Mouse (Mus musculus) CH12.LX (cell line): ENCODE measurements at regions not wholly inside any gene's neighbourhood (a gene's known extent, or its start where the extent isn't known, plus 50 kb on each side); places are given as distances from the start of the nearest gene placed in this dataset.

Source experiments
- DNase-seq: peaks from one replicate; pipeline ENCODE4 v3.0.0-alpha.2; 2013; ENCODE audit errors: extremely low read depth
- H3K27ac ChIP-seq: 2 replicates; pipeline ENCODE4 v1.5.1; 2012; ENCODE audit warnings: low read depth, mild to moderate bottlenecking, control low read depth, moderate library complexity; ENCODE audit not compliant: insufficient read depth
- H3K27me3 ChIP-seq: replicated peaks from 2 replicates; pipeline ENCODE3; 2012; ENCODE audit warnings: inconsistent platforms
- H3K36me3 ChIP-seq, 2 experiments: replicated peaks in 1 of 2; 2 replicates each; pipeline versions ENCODE3 to v1.6.1; 2012; ENCODE audit warnings: inconsistent platforms in 1 of 2, low read length in 1 of 2, mild to moderate bottlenecking in 1 of 2, mixed read lengths in 1 of 2, moderate library complexity in 1 of 2; ENCODE audit not compliant: control insufficient read depth in 1 of 2, insufficient read depth in 1 of 2
- H3K4me1 ChIP-seq, 2 experiments: 2 replicates each; pipeline ENCODE4 v1.6.1; 2012; ENCODE audit warnings: inconsistent platforms in 1 of 2, moderate library complexity in 1 of 2; ENCODE audit not compliant: insufficient read depth in 2 of 2, control insufficient read depth in 1 of 2
- H3K4me2 ChIP-seq: 2 replicates; pipeline ENCODE4 v1.6.1; 2012; ENCODE audit warnings: low read depth, mild to moderate bottlenecking, control low read depth; ENCODE audit not compliant: poor library complexity, insufficient read depth, severe bottlenecking
- H3K4me3 ChIP-seq, 3 experiments: fragments of 150-350 bp in 1 of 3; sonication (generic) in 1 of 3; replicated peaks in 1 of 3; 2 replicates each; pipeline versions ENCODE3 to v1.5.1; 2011 to 2012; ENCODE audit warnings: low read depth in 2 of 3, low read length in 2 of 3, mild to moderate bottlenecking in 2 of 3, moderate library complexity in 2 of 3, control low read depth in 1 of 3, improper control_type of control experiment in 1 of 3, inconsistent platforms in 1 of 3, mixed read lengths in 1 of 3; ENCODE audit not compliant: poor library complexity in 1 of 3
- H3K79me2 ChIP-seq: replicated peaks from 2 replicates; pipeline ENCODE4 v1.6.1; 2012; ENCODE audit warnings: mild to moderate bottlenecking, moderate library complexity; ENCODE audit not compliant: control insufficient read depth, poor library complexity, insufficient read depth, severe bottlenecking; ENCODE audit errors: extremely low read depth
- H3K9ac ChIP-seq: 2 replicates; pipeline ENCODE4 v1.6.1; 2012; ENCODE audit warnings: low read depth, mild to moderate bottlenecking, control low read depth, moderate library complexity; ENCODE audit not compliant: insufficient read depth
- H3K9me3 ChIP-seq: replicated peaks from 2 replicates; pipeline ENCODE3; 2012; ENCODE audit warnings: low read length, inconsistent platforms, mixed read lengths
- BHLHE40 ChIP-seq: IDR thresholded peaks from 2 replicates; pipeline ENCODE4 v1.6.1; 2011; ENCODE audit warnings: mild to moderate bottlenecking, low read depth, low read length, improper control_type of control experiment
- HCFC1 ChIP-seq: IDR thresholded peaks from 2 replicates; pipeline ENCODE4 v1.6.1; 2012; ENCODE audit warnings: low read depth, mild to moderate bottlenecking, inconsistent platforms, low read length, improper control_type of control experiment
- JUN ChIP-seq: IDR thresholded peaks from 2 replicates; pipeline ENCODE4 v1.6.1; 2011; ENCODE audit warnings: low read depth, mild to moderate bottlenecking, low read length, improper control_type of control experiment, moderate library complexity; ENCODE audit not compliant: insufficient read depth
- KAT2A ChIP-seq: IDR thresholded peaks from 2 replicates; pipeline ENCODE4 v1.6.1; 2012; ENCODE audit warnings: low read length, improper control_type of control experiment, inconsistent platforms; ENCODE audit not compliant: insufficient replicate concordance
- MAFK ChIP-seq: IDR thresholded peaks from 2 replicates; pipeline ENCODE4 v1.6.1; 2011; ENCODE audit warnings: low read length, improper control_type of control experiment; ENCODE audit not compliant: insufficient replicate concordance
- MAZ ChIP-seq: IDR thresholded peaks from 2 replicates; pipeline ENCODE4 v1.6.1; 2012; ENCODE audit warnings: low read depth, mild to moderate bottlenecking, inconsistent platforms, low read length, improper control_type of control experiment, moderate library complexity
- MEF2A ChIP-seq: IDR thresholded peaks from 2 replicates; pipeline ENCODE4 v1.6.1; 2014; ENCODE audit warnings: low read depth, mild to moderate bottlenecking, inconsistent platforms, low read length, improper control_type of control experiment, borderline replicate concordance
- MXI1 ChIP-seq: IDR thresholded peaks from 2 replicates; pipeline ENCODE4 v1.6.1; 2011; ENCODE audit warnings: mild to moderate bottlenecking, low read depth, low read length, improper control_type of control experiment
- NRF1 ChIP-seq: IDR thresholded peaks from 2 replicates; pipeline ENCODE4 v1.6.1; 2014; ENCODE audit warnings: low read depth, mild to moderate bottlenecking, inconsistent platforms, low read length, improper control_type of control experiment, moderate library complexity
- PAX5 ChIP-seq: IDR thresholded peaks from 2 replicates; pipeline ENCODE4 v1.6.1; 2012; ENCODE audit warnings: low read length, inconsistent platforms, mixed read lengths
- POLR2A ChIP-seq: IDR thresholded peaks from 2 replicates; pipeline ENCODE4 v1.6.1; 2011; ENCODE audit warnings: low read depth, mild to moderate bottlenecking, improper control_type of control experiment, low read length
- POLR2AphosphoS2 ChIP-seq: IDR thresholded peaks from 2 replicates; pipeline ENCODE4 v1.6.1; 2011; ENCODE audit warnings: low read depth, low read length, improper control_type of control experiment
- RCOR1 ChIP-seq: conservative IDR thresholded peaks from 2 replicates; pipeline ENCODE4 v1.6.1; 2012; ENCODE audit warnings: low read depth, mild to moderate bottlenecking, inconsistent platforms, low read length, improper control_type of control experiment
- SIN3A ChIP-seq: IDR thresholded peaks from 2 replicates; pipeline ENCODE4 v1.6.1; 2012; ENCODE audit warnings: low read length, improper control_type of control experiment, inconsistent platforms
- SMC3 ChIP-seq: IDR thresholded peaks from 2 replicates; pipeline ENCODE4 v1.6.1; 2011; ENCODE audit warnings: low read depth, low read length, improper control_type of control experiment
- TBP ChIP-seq: conservative IDR thresholded peaks from 2 replicates; pipeline ENCODE4 v1.6.1; 2011; ENCODE audit warnings: low read depth, low read length, improper control_type of control experiment
- TCF12 ChIP-seq: IDR thresholded peaks from 2 replicates; pipeline ENCODE4 v1.6.1; 2014; ENCODE audit warnings: low read depth, mild to moderate bottlenecking, inconsistent platforms, low read length, improper control_type of control experiment
- USF2 ChIP-seq: conservative IDR thresholded peaks from 2 replicates; pipeline ENCODE4 v1.6.1; 2011; ENCODE audit warnings: low read depth, low read length, improper control_type of control experiment
- ZC3H11A ChIP-seq: IDR thresholded peaks from 2 replicates; pipeline ENCODE4 v1.6.1; 2012; ENCODE audit warnings: low read depth, mild to moderate bottlenecking, inconsistent platforms, low read length, improper control_type of control experiment
- ZKSCAN1 ChIP-seq: IDR thresholded peaks from 2 replicates; pipeline ENCODE4 v1.6.1; 2012; ENCODE audit warnings: low read depth, inconsistent platforms, low read length, improper control_type of control experiment, borderline replicate concordance
- ZNF384 ChIP-seq: IDR thresholded peaks from 2 replicates; pipeline ENCODE4 v1.6.1; 2012; ENCODE audit warnings: low read depth, low read length, improper control_type of control experiment, inconsistent platforms
- dilution Hi-C: fragments of 300-500 bp; cut with MboI; formaldehyde crosslinking; loops from 2 replicates; pipeline ENCODE4 v1.14.3; 2020; ENCODE audit warnings: low sequenced_read_pairs; ENCODE audit not compliant: extremely low pct_unique_long_range_greater_than_20kb, extremely low pct_ligation_motif_present
- in situ Hi-C: fragments of 300-500 bp; cut with MboI; formaldehyde crosslinking; loops from 3 replicates; pipeline ENCODE4 v1.14.3; 2019; ENCODE audit warnings: low sequenced_read_pairs, low pct_ligation_motif_present, low pct_unique_long_range_greater_than_20kb, mixed read lengths

DNA sequence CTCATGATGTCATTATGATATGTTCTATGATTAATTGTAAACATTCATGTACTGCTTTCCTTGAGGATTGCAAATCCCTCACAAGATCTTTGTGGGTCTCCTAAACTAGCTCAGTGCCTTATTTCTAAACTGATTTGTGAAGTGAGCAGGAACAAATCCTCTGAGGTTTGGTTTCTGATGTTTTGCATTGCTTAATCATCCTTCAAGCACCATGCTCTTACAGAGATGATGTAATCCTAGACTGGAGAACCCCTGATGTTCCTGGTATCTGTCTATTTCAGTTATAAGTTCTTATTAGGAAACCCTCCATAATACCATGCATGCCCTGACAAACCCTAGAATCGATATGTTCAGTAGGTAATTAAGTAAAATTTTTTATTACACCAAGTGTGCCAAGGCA is 113.7 kb downstream of the Gm11146 start:
- H3K36me3 ChIP-seq = no peaks in the 10 kb centered on the region
- dilution Hi-C loops (no loop called here), in situ Hi-C loops (no loop called here)
- H3K79me2 ChIP-seq = no peaks in the 10 kb centered on the region
- H3K4me2 ChIP-seq = no peak overlapping the region
- DNase-seq = peak; percentile 7
- no peaks in the 10 kb centered on the region for H3K27me3 ChIP-seq
- H3K4me3 ChIP-seq = no peak overlapping the region
- H3K9me3 ChIP-seq = peaks cover 22% of the 10 kb centered on the region
- no peak overlapping the region for H3K27ac ChIP-seq
- no peaks in the 10 kb centered on the region for H3K4me1 ChIP-seq
- no peak overlapping the region for H3K9ac ChIP-seq
- TF ChIP-seq PAX5 (no peak), KAT2A (no peak), ZNF384 (no peak), USF2 (no peak), MAZ (no peak), POLR2A (no peak), JUN (no peak), HCFC1 (no peak), MEF2A (no peak), MXI1 (no peak), MAFK (no peak), SMC3 (no peak), TBP (no peak), TCF12 (no peak), BHLHE40 (no peak)

DNA sequence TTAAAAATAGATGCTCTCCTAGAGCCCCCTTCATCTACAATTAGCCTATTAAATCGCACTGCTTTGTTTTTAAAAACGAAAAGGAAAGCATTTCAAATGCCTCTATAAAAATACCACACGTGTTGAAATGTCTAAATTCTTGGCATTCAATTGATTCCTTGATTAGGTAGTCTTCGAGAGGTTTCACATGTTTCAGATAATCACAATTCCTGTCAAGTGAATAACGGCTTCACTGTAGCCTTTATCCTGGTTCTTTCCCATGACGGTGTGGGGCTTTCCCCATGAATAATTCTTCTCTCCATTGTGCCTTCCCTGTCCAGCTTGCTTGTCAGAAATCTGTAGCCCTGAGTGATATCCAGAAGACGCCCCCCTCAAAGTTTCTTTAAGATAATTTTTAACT is 122.1 kb downstream of the Gm11146 start:
- Histone ChIP-seq H3K79me2 (no peaks in the 10 kb centered on the region), H3K36me3 (no peaks in the 10 kb centered on the region), H3K9me3 (peaks cover 13% of the 10 kb centered on the region), H3K9ac (no peak overlapping the region)
- dilution Hi-C loops = no loop called here
- no peak for TF ChIP-seq ZKSCAN1
- no peak for TF ChIP-seq POLR2AphosphoS2
- no peak for TF ChIP-seq ZC3H11A
- no peak for TF ChIP-seq MAZ
- TF ChIP-seq SMC3 = no peak
- no peak for TF ChIP-seq KAT2A
- no peak for TF ChIP-seq NRF1
- TF ChIP-seq TBP = no peak
- TF ChIP-seq MXI1 = no peak
- TF ChIP-seq SIN3A = no peak
- no peak for TF ChIP-seq RCOR1
- TF ChIP-seq, all 38 proteins: peak for 0
- H3K27ac ChIP-seq = no peak overlapping the region
- in situ Hi-C loops = no loop called here
- no peaks in the 10 kb centered on the region for H3K27me3 ChIP-seq
- DNase-seq = no peak
- H3K4me1 ChIP-seq = no peaks in the 10 kb centered on the region
- H3K4me3 ChIP-seq = no peak overlapping the region
- no peak overlapping the region for H3K4me2 ChIP-seq
